Mouse (Mus musculus) urinary bladder, postnatal 14 days (tissue): ENCODE data around the gene Nostrin.

Experiments
- DNase-seq: peaks from one replicate; pipeline ENCODE4 v3.0.0; 2021; ENCODE audit warnings: low spot score

Nostrin gene

DNA sequence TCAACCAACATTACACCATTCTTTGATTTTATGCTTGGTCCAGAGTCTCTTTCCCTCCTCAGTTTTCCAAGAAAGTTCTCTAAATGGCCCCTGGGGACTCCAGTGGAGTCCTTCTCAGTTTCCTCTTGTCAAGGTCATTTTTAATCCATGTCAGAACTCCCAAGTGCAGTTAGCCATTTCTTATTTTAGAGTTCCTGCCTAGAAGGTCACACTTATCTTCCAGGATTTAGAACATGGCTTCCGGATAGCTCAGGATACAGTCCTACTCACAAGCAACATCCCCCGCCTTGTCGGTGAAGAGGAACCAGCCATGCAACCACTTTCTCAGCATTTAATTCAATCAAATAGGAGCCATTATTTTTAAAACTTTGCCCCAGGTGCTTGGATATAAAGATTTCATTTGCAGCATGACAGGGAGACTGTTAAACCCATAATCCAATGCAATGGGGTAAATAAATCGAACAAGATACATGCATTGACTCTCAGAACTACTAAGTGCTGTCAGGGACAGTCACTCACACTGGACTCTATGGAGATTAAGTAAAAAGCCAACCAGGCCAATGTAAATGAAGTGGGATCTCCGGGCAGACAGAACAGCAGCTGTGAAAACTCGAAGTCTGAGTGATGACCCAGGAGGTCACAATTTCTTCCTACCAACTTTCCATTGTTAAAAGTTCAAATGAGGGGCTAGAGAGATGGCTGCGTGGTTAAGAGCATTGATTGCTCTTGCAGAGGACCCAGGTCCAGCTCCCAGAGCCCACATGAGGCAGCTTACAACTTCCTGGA lies 6.0 kb upstream of the Nostrin start:
- DNase-seq = no peak

DNA sequence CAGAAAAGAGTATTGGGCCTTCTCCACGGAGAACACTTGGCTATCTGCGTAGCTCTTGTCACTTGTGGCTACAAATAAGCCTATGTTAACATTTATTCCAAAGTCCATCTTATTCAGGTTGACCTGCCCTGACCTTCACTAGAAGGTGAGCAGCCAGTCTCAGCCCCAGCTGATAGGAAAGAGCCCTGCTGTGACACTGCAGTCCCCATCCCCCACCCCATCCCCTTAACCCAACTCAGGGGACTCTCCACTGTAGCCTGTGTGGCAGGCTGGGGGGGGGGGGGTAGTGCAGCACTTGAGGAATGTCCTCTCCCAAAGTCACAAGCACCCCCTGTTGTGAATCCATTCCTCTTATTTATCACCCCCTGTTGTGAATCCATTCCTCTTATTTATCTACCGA lies 3.6 kb upstream of the Nostrin start:
- no peak for DNase-seq

- peak; percentile 41 for DNase-seq
Observed at GRCm38 (mm10) chr2:69132488-69133040, 3.0 kb upstream of the Nostrin start.

GRCm38 (mm10) chr2:69134186-69134585 lies 1.4 kb upstream of the Nostrin start:
- DNase-seq = no peak

- DNase-seq = no peak
Observed at GRCm38 (mm10) chr2:69134937-69135336, 663 bp upstream of the Nostrin start.

DNA sequence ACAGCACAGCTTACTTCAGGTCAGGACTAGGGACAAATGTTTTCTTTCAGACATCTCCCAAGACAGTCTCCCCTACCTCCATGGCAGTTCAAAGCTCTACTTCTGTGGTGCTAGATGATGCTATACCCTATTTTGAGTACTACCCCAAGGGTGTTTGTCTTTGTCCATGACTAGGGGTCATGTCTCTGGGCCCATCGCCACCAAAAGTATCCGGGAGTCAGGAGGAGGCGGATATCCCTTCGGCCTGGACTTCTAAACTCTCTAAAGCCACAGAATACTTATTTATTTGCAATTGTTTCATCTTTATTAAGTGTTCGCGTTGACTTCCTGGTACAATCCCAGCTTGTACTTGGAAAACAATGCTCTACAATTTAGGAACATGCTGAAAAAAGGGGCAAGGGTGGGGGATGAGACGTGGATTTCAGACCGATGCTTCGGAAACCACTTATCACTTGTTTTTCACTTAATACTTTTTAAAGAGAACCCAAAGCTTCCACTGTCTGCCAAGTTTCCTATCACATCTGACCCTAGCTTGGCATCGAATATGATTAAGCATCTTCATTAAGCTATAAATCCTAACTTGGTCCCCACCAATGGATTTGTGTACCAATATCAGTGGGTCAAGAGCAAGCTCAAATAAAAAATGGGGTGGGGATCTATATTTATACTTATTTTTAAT lies 1.9 kb downstream of the Nostrin start:
- no peak for DNase-seq

- no peak for DNase-seq
Observed at GRCm38 (mm10) chr2:69138759-69139158, 3.2 kb downstream of the Nostrin start.

- DNase-seq = no peak
Observed at GRCm38 (mm10) chr2:69140215-69140614, 4.6 kb downstream of the Nostrin start.

DNA sequence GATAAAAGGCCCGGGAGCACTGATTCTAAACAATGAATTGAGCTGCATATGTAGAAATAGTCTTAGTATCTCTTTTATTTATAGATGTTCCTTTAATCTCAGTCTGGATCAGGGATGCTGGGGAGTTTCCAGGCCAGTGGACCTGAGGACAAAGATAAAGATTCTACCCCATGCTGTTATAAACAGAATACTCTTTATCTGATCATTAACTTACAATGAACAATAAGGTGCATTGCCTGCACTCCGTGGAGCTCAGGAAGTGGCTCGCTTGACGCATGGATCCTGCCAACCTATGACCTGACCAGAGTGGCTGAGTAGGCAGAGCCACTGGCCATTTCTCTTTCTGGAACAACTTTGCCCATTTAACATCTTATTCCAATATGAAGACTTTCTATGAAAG lies 5.2 kb downstream of the Nostrin start:
- no peak for DNase-seq

DNA sequence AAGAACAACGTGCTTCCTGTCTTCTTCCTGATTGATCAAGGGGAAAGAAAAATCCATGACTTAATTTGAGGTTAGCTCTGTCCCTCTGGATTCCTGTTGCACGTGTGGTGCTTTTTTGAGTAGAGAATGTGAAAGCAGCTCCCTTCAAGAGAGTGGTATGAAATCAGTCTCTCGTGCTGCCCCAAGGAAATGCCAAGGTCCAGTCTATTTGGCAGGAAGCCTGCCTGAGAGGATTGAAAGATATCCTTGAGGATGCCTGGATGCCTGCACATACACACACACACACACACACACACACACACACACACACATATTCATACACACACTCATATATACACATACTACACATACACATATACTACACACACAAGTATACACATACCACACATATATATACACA lies 13.1 kb downstream of the Nostrin start:
- no peak for DNase-seq

DNA sequence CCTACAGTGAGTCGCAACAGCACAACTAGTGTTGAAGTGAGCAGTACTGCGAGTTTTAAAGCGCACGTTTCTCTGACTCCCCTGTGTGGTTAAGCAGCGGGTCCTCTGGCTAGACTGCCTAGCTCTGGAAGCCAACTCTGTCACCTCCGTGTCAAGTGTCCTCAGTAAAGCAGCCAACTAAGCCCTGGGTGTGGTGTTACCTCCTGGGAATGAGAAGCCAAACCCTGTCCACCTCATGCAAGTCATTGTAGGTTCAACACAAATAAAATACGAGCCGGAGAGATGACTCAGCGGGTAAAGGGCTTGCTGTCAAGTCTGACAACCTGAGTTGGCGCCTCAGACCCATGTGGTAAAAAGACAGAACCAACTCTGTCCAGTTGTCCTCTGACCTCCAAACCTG lies 13.6 kb downstream of the Nostrin start:
- DNase-seq = peak; percentile 23

DNA sequence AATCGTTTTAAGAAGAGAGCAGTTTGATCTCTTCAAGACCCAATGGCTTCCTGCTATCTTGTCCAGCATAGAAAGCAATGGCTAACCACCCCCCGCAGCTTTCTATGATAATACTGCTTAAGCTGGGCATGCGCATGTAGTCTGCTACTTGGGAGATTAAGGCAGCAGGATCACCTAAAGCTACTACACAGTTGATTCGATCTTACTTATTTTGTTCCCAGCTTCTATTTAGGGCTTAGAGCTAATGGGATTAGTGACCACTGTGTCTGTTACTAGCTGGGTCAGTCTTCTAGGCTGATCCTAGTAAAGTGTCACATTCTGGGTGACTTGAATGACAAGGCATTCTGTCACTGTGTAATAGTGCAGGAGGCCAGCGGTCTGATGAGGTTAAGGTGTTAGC lies 15.2 kb downstream of the Nostrin start:
- DNase-seq = no peak

- no peak for DNase-seq
Observed at GRCm38 (mm10) chr2:69155861-69156260, 20.3 kb downstream of the Nostrin start.

- DNase-seq = no peak
Observed at GRCm38 (mm10) chr2:69156283-69156682, 20.7 kb downstream of the Nostrin start.

- no peak for DNase-seq
Observed at GRCm38 (mm10) chr2:69158907-69159306, 23.3 kb downstream of the Nostrin start.

DNA sequence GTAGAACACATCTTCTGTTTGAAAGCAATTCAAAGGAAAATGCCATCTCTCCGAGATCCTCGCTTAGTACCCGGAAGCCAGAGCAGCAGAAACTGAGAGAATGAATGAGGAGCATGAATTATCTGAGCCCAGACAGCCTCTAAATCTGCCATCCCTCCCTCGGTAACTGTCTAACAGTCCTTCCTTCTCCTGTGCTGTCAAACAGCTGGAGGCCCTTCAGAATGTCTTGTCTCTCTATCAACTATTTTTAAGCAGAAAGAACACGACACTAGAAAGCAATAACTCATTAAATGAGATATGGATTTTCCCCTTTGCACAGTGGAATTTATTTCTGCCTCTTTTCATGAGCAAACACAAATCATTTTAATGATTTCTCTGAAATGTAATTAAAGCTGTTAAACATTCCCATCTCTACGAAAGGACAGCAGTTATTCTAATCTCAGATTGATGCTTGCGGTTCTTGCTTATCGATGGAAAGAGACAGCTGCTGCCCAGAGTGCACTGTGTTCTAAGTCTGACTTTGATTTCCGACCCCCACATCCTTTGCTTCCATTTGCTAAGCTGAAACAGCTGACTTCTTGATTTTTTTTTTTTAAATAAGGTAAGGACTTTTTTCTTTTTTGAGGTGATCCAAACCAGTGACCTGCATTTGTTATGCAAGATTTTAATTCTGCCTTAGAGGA lies 34.9 kb downstream of the Nostrin start:
- no peak for DNase-seq

GRCm38 (mm10) chr2:69175296-69175695 lies 39.7 kb downstream of the Nostrin start:
- no peak for DNase-seq

DNA sequence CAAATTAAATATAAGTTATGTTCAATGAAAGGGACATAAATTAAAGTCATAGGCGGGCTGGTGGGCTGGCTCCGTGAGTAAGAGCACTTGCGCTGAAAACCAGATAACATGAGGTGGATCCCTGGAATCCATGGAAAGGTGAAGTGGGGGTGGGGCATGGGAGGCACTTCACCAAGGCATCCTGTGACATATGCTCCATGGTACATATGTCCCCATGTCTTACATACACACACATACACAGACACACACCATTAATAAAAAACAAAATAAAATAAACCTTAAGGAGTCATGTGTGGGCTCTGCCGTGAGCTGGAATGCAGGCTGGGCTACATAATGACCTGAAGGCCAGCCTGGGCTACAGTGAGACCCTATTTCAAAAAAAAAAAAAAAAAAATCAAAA lies 44.1 kb downstream of the Nostrin start:
- no peak for DNase-seq

- no peak for DNase-seq
Observed at GRCm38 (mm10) chr2:69187990-69188389, 52.4 kb downstream of the Nostrin start.

- no peak for DNase-seq
Observed at GRCm38 (mm10) chr2:69188732-69189131, 53.1 kb downstream of the Nostrin start.

DNA sequence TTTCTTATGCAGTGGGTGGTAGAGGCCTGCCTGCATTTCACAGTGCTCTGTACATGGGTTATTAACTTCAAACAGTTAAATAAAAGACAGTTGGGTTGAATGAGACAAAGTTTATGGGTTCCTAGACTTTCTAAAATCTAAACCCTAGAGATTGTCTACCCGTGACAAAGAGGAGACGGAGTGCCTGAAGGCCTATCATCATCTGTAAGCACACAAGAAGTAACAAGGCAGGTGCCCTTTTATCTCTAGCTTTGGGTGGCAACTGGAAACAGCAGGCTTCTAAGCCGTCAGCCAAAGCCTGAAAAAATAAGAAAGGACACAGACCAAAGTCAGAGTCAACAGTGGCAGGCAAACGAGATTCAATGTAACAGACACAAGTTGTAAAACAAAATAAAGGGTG lies 53.6 kb downstream of the Nostrin start:
- DNase-seq = no peak

DNA sequence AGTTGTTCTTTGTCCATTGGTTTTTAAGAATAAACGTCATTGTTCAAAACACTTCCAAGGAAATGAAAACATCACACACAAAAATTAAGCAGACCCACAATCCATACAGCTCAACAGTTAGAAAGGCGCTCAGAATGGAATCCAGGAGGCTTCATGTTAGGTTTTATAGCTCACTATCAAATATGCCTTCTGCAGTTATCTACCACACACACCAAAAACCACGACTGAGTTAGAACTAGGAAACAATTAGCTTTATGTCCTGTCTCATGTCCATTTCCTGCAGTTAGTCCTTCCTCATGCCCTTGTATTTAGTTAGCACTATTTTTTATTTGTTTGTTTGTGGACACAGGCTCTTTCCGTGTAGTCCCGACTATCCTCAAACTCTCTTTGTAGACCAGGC lies 55.5 kb downstream of the Nostrin start:
- DNase-seq = no peak

DNA sequence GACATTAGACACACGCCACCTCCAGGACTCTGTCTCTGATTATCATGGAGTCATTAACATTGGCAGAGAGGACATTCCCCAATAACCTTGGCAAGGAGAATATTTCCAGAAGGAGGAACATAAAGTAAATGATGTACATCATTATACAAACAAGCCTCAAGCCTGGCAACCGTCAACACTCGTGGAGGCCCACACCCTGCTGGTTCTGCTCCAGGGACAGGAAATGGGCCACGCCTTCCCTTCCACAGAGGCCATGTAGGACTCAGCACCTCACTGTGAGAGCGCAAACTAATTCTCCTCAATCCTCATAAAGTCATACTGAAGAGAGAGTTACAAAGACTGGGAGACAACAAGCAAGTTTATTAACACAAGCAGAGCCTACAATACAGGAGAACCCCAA lies 58.0 kb downstream of the Nostrin start:
- no peak for DNase-seq
